Mouse (Mus musculus): ENCODE measurements around the gene Camk1d. TPM values are rescaled to one million over a fixed set of nuclear protein-coding genes. Genes with fewer than 3 reads are reported as not detected.
"Not testable (repeated sequence)": the region's sequence is repeated elsewhere in the genome, so short reads cannot be mapped to it uniquely, and the experiment has no call there.

Camk1d gene
- polyA plus RNA-seq, 1 experiment from 2014 or later = 8.8 TPM

- WGBS (ENCODE audit: missing documents) = 86% methylated on average over 12 of the region's 12 CpGs
- H3K36me3 ChIP-seq (ENCODE audit: inconsistent target) = no peaks in the 10 kb centered on the region
- H3K4me3 ChIP-seq (ENCODE audit: inconsistent target) = no peak overlapping the region
- no peak overlapping the region for H3K27ac ChIP-seq
- H3K79me2 ChIP-seq (ENCODE audit: inconsistent target) = no peaks in the 10 kb centered on the region
These were observed 464.3 kb downstream of the Camk1d start for GRCm38 (mm10) chr2:5249969-5250368.

- not testable (repeated sequence) for H3K79me2 ChIP-seq (ENCODE audit: inconsistent target); H3K4me3 ChIP-seq (ENCODE audit: inconsistent target); H3K36me3 ChIP-seq (ENCODE audit: inconsistent target); H3K27ac ChIP-seq
- WGBS (ENCODE audit: missing documents) = 93% methylated on average over 6 of the region's 6 CpGs
These were observed 465.1 kb downstream of the Camk1d start for GRCm38 (mm10) chr2:5249199-5249598.

Other genes with a start within 250 kb of the Camk1d start
- 10.6 to 29.8 TPM (median 12.1 TPM) in 3 replicates for gene Nudt5, start 130.5 kb upstream of the Camk1d start, polyA plus RNA-seq (2018)
- 56.0 to 70.6 TPM (median 63.8 TPM) in 3 replicates for gene Cdc123, start 130.6 kb upstream of the Camk1d start, polyA plus RNA-seq (2018)
- 0.38 to 0.52 TPM in 2 of 3 replicates, not detected in the other for gene Gm13199, start 148.4 kb upstream of the Camk1d start, polyA plus RNA-seq (2018)
- gene Sec61a2, start 180.9 kb upstream of the Camk1d start, polyA plus RNA-seq (2018) = 9.4 to 13.9 TPM (median 11.3 TPM) in 3 replicates
- 0.28 to 1.1 TPM (median 0.29 TPM) in 3 replicates for gene Dhtkd1, start 228.3 kb upstream of the Camk1d start, polyA plus RNA-seq (2018)
- 15.9 to 30.9 TPM (median 17.5 TPM) in 3 replicates for gene Upf2, start 237.0 kb upstream of the Camk1d start, polyA plus RNA-seq (2018)

Data from macrophage (primary cell).